Mouse (Mus musculus) C2C12 (cell line): Measurements from ENCODE around the gene Tubb5.

Experiments used
- CTCF ChIP-seq: IDR thresholded peaks from one replicate; pipeline ENCODE4 v1.5.1; 2011; ENCODE audit not compliant: control insufficient read depth, insufficient read depth, insufficient read length
- USF1 ChIP-seq: IDR thresholded peaks from one replicate; pipeline ENCODE4 v1.6.1; 2011; ENCODE audit warnings: low read depth, mild to moderate bottlenecking, control low read depth, moderate library complexity

GRCm38 (mm10) chr17:35796835-35797234 lies 41.3 kb downstream of the Tubb5 start:
- TF ChIP-seq CTCF: no peak
- TF ChIP-seq USF1: no peak
